Mouse (Mus musculus) heart, postnatal 10 days (tissue): Measurements from ENCODE around the gene Upk1a. TPM values are rescaled to one million over a fixed set of nuclear protein-coding genes. Genes with fewer than 3 reads are reported as not detected.

Source experiments
- microRNA-seq, 2 experiments: library from miRNA; unstranded; fragments of <30 nt; microRNA quantifications; one replicate each; pipeline ENCODE4 v1.2.0; 2022
- total RNA-seq, 2 experiments: library from RNA; stranded (reverse); gene quantifications; 2 replicates each; pipeline ENCODE4 v1.2.3; 2021

Upk1a gene
- total RNA-seq, 2 experiments from 2014 or later, result 0.42 to 0.48 TPM

Small RNA genes within 50 kb of the gene (microRNA-seq; reads per million reads assigned to microRNA genes)
- 0 reads per million in 2 experiments for gene Mir3569

Other genes with a start within 250 kb of the Upk1a start
- gene Tyrobp, start 199.1 kb downstream of the Upk1a start, total RNA-seq, result 10 to 100 TPM; 12.9 to 16.5 TPM
- gene Hcst, start 193.0 kb downstream of the Upk1a start, total RNA-seq, result 1 to 10 TPM in 1 of 2 experiments, under 1 TPM in 1; 0.92 to 1.8 TPM
- gene Nfkbid, start 191.1 kb downstream of the Upk1a start, total RNA-seq, result under 1 TPM; 0.29 to 0.45 TPM
- 1 to 10 TPM; 4.1 to 6.2 TPM for gene Aplp1, start 167.3 kb downstream of the Upk1a start, total RNA-seq
- under 1 TPM; 0.07 to 0.17 TPM for gene Kirrel2, start 155.2 kb downstream of the Upk1a start, total RNA-seq
- gene Nphs1, start 154.5 kb downstream of the Upk1a start, total RNA-seq, result not detected
- not detected for gene Prodh2, start 119.2 kb downstream of the Upk1a start, total RNA-seq
- 1 to 10 TPM; 3.7 to 3.9 TPM for gene Arhgap33, start 77.8 kb downstream of the Upk1a start, total RNA-seq
- gene Hspb6, start 60.7 kb downstream of the Upk1a start, total RNA-seq, result 100 to 1,000 TPM; 391 to 393 TPM
- gene Proser3, start 60.5 kb downstream of the Upk1a start, total RNA-seq, result 1 to 10 TPM; 2.7 to 4.8 TPM
- 10 to 100 TPM; 15.0 to 23.6 TPM for gene Lin37, start 53.0 kb downstream of the Upk1a start, total RNA-seq
- gene U2af1l4, start 49.5 kb downstream of the Upk1a start, total RNA-seq, result 10 to 100 TPM; 67.4 to 78.2 TPM
- gene Gm49396, start 49.5 kb downstream of the Upk1a start, total RNA-seq, result 1 to 10 TPM; 1.7 to 1.8 TPM
- gene Psenen, start 49.2 kb downstream of the Upk1a start, total RNA-seq, result 10 to 100 TPM; 78.2 to 80.1 TPM
- 1 to 10 TPM; 1.6 to 2.0 TPM for gene Igflr1, start 47.4 kb downstream of the Upk1a start, total RNA-seq
- gene Kmt2b, start 24.1 kb downstream of the Upk1a start, total RNA-seq, result 10 to 100 TPM; 25.8 to 30.2 TPM
- gene Zbtb32, start 13.9 kb downstream of the Upk1a start, total RNA-seq, result not detected
- gene Cox6b1, start 13.3 kb upstream of the Upk1a start, total RNA-seq, result 1,000 to 10,000 TPM; 4,137 to 4,381 TPM
- gene Etv2, start 23.0 kb upstream of the Upk1a start, total RNA-seq, result not detected
- 10 to 100 TPM; 58.8 to 60.3 TPM for gene Rbm42, start 37.5 kb upstream of the Upk1a start, total RNA-seq
- 1 to 10 TPM; 6.7 to 7.7 TPM for gene Haus5, start 52.1 kb upstream of the Upk1a start, total RNA-seq
- under 1 TPM in 1 of 2 experiments, not detected in 1; 0.67 TPM for gene Pmis2, start 58.8 kb upstream of the Upk1a start, total RNA-seq
- gene 2200002J24Rik, start 86.1 kb upstream of the Upk1a start, total RNA-seq, result not detected
- gene Atp4a, start 99.4 kb upstream of the Upk1a start, total RNA-seq, result under 1 TPM in 1 of 2 experiments, not detected in 1; 0.12 TPM
- 100 to 1,000 TPM; 229 to 244 TPM for gene Tmem147, start 116.7 kb upstream of the Upk1a start, total RNA-seq
- gene Gapdhs, start 130.8 kb upstream of the Upk1a start, total RNA-seq, result not detected
- gene Sbsn, start 138.6 kb upstream of the Upk1a start, total RNA-seq, result 1 to 10 TPM; 4.5 to 4.8 TPM
- 1 to 10 TPM; 5.8 to 8.1 TPM for gene Dmkn, start 150.9 kb upstream of the Upk1a start, total RNA-seq
- not detected for gene Krtdap, start 175.0 kb upstream of the Upk1a start, total RNA-seq
- under 1 TPM; 0.35 to 0.57 TPM for gene Ffar2, start 210.9 kb upstream of the Upk1a start, total RNA-seq
- gene Ffar3, start 243.3 kb upstream of the Upk1a start, total RNA-seq, result not detected
- gene Ffar1, start 248.7 kb upstream of the Upk1a start, total RNA-seq, result under 1 TPM in 1 of 2 experiments, not detected in 1; 0.05 TPM